Mouse (Mus musculus) cerebellum, postnatal 4 days (tissue): ENCODE measurements around the gene Pola2.

Experiments
- DNase-seq, 2 experiments: peaks; one replicate each; pipeline ENCODE4 v3.0.0; 2022; ENCODE audit warnings: low spot score in 2 of 2, mixed read lengths in 1 of 2

Gene Pola2

DNA sequence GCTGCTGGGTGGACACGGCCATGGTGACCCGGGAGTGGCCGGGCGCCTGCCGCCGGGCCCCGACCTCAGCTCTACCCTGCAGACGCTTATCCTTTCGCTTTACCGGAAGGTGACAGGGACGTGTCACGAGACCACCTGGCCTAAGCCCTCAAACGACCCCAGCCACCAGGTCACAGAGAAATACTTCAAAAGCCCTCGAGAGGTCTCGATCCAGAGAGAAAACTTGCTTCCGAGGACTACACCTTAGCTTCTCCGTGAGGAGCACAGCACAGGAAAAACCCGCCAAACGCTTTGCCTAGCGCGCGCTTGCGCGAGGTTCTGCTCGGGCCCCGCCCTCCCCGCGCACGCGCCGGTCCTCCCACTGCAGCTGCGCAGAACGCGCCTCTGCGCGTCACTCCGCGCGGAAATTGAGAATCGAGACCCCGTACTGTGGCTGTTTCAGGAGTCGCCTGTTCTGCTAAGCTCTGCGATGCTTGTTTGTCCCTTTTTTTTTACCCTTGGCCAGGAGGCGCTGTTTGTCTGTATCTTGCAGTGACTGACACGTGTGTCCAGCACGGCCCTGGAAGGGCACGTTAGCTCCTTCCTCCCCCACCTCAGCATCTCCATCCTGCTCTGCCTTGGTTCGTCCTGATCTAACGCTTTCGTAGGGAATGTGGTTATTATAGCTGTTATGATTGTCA, at the start of gene Pola2:
Gene Pola2, minus strand, starts transcription at position 320 of the 680 bp plus-strand sequence.
- peak; percentile 78 to 88 for DNase-seq

DNA sequence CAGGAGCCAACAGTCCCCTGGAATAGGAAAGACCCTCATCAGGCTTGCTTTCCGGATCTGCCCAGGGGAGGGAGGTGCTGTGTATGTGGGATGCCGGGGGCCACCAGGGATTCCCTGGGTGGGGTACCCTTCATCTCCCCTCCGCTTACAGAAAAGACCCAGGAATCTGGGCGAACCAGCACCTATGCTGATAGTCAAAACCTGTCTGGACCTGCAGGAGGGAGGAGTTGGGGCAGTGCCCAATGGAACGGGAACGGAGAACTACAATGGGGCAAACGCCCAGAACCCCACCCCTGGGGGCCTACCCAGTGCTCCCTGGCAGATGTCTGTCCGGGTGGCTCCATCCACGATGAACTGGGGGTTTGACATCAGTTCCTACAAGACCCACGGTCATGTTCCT, 49.7 kb upstream of the Pola2 start:
- no peak for DNase-seq

DNA sequence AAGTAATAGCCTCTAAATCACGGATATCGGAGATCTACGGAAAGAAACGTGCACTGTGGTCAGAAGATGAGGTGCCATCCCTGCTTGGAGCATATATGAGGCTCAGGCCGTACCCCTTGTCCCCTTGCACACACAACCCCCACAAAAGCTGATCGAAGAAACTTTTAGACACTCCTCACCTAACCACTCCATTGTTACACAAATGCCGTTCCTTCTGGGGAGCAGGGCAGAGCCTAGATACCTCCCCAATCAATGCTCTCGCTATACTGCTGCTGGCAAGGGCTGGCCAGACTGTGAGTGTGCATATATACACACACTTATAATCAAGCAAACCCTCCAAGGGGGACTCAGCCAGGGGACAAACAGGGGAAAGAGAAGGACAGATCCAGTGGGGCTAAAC, 45.1 kb upstream of the Pola2 start:
- DNase-seq: no peak

DNA sequence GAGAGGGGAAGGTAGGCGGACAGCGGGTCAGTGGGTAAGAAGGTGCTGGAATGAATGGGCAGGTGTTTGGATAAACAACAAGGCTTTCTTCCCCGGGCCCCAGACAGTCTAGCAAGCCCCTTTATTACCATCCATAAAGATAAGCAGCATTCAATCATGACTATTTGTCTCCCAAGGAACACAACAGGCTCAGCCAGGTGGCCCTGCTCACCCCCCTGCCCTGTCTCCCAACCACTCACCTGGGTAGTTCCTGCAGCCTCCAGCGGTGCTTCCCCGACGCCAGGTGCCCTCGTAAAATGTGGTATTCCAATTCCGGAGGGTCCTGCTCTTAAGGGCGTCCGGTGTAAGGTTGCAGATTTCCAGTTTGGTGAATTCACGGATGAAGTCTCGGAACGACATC, 43.0 kb upstream of the Pola2 start:
- DNase-seq: no peak

DNA sequence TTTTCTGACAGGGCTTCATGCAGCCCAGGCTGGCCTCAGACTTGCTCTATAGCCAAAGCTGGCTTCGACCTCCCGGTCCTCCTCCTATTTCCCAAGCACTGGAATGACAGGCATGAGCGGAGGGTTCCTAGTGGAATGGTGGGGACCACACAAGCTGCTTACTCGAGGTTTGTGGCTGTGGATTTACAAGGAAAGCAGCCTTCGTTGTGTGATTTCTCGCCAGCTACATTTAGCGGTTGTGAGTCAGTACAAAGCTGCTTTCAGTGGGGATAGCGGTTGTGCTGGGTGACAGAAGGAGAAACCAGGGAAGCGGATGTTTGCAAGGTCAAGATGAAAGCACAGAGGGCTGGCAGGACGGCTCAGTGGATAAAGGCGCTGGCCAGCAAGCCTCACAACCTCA, 41.5 kb upstream of the Pola2 start:
- no peak for DNase-seq

DNA sequence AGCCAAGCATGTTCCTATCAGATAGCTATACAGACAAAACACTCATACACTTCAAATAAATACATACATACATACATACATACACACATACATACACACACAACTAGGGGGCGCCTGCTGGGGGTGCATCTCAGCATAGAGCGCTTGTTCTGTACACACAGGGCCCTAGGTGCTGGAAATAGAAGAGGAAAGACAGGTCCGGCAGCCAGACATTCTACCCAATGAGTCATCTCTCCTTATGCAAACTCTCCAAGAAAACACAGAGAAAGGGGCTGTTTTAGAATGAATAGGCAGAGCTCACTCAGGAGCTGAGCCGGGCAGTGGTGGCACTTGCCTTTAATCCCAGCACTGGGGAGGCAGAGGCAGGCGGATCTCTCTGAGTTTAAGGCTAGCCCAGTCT, 36.0 kb upstream of the Pola2 start:
- no peak for DNase-seq

DNA sequence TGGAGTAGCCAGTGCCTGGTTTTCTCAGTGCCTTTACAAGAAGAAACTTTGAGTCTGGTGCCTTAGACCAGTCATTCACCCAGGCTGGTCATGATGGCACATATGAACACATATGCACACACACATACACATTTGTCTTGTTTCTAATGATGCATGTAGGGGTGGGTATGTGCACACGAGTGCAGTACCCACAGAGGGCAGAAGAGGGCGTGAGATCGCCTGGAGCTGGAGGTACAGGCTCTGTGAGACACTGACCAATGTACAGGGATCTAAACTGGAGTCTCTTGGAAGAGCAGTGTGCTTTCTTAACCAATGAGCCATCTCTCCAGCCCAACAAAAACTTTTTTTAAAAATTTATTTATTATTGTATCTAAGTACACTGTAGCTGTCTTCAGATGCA, 34.2 kb upstream of the Pola2 start:
- no peak for DNase-seq

DNA sequence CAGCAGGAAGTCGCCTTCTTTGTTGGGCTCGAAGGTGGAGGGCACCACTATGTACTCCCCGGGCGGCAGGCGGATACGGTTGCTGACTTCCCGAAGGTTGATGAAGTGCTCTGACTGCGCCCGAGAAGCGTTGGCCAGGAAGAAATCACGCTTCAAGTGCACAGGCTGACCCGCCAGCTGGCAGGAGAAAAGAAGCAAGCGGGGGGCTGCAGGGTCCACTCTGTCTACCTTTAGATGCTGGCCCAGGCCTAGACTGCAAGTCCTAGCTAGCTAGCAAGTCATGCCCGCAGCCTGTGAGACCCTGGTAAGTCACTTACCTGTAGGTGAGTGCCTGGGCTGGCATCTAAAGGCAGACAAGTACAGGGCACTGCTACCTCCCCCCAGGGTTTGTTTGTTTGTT, 30.7 kb upstream of the Pola2 start:
- DNase-seq: no peak

DNA sequence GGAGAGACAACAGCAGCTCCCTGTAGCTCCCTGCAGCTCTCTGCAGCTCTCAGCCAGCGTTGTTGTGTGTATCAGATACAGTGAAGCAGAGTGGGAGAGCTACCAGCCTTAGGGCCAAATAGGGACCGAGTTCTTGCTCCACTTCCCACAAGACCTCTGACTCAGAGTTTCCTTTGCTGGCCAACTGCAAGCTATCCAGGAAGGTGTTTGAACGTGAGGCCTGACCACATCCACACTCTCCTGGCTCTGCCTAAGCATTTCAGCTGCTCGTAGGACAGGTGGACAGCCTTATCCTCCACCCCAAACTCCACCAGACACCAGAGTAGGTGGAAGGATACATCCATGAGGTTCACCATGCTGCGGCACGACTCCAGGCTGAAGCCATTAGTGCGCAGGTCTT, 28.0 kb upstream of the Pola2 start:
- DNase-seq: no peak

DNA sequence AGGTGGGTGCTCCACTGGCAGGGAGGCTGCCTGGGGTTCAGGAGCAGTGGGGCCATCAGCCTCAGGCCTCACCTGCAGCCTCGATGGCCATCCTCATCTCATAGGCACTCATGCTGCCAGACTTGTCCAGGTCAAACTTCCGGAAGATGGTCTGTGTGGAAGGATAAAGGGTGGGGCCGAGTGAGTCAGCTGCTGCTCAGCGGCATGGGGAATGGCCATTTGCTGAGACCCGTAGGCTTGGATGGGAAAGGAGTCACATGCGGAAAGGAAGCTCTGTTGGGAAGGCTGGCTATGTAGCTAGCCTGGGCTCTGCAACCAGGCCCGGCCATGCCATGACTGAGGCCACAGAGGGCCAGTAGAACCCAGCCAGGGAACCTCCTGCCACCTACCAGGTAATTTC, 27.5 kb upstream of the Pola2 start:
- no peak for DNase-seq

DNA sequence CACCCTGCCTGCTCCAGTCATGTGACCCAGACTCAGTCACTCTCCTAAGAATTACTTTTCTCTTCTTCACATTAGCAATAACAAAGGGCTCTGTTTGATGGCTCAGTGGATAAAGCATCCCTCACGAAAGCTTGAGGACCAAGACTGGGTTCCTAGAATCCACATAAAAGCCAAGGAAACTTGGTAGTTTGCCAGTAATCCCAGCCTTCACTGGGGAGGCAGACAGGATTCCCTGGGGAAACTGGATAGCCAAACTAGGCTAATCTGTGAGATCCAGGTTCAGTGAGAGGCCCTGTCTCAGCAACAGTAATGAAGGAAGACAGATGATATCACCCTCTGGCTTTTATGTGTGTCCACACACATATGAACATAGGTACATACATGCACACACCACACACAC, 26.9 kb upstream of the Pola2 start:
- no peak for DNase-seq

DNA sequence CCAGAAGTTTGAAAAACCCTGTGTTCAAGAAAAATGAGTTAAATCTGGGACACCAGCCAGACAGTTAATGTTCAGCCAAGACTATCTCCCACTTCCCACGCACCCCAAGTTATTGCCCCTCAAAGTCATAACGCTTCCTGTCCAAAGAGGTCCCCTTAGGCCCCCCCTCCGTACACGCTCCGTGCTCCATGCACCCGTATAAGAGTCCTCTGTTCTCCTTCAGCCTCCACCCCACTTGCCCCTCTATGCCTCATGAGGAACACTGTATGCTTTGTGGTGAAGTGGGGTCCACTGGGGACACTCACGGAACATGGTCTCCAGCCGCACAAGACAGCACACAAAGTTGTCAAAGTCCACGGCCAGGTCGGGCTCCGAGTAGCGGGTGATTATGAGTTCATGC, 26.0 kb upstream of the Pola2 start:
- no peak for DNase-seq

DNA sequence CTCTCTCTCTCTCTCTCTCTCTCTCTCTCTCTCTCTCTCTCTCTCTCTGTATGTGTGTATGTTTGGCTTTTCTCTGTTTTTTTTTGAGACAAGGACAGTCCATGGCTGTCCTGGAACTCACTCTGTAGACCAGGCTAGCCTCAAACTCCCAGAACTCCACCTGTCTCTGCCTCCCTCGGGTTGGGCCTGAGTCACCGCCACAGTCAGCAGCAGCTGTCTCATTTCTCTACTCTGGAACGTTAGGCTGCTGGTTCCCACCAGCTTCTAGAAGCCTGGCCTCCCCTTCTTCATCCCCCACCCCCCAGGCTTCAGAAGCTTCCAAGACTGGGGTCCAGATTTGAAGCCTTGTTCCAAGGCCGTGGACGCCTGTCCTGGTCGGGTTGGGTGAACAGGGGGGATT, 25.6 kb upstream of the Pola2 start:
- no peak for DNase-seq

DNA sequence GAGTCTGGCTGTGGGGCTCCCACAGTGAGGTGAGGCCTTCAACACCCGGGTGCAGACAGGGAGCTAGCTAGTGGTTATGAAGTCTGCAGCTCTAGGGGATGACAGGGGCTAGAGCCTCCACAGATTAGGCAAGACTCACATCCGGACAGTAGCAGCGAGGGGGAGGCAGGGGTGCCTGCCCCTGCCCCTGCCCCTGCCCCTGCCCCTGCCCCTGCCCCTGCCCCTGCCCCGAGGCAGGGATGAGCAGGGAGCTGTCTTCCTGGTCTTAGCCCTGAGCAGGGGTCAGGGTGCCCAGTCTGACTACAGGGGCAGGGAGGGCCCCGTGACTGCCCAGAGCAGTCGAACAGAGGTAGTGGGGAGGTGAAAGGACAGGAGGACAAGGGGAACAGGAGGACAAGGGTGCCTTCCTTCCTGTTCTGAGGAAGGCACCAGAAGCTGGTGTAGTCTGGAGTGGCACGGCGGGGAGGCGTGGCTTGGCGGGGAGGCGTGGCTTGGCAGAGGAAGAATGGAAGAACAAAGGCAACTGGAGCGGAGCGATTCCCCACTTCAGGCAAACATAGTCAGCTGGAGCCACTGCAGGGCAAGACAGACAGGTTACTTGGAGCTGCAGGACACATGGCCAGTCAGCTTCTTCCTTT, 24.9 kb upstream of the Pola2 start:
- peak; percentile 49 to 75 for DNase-seq

DNA sequence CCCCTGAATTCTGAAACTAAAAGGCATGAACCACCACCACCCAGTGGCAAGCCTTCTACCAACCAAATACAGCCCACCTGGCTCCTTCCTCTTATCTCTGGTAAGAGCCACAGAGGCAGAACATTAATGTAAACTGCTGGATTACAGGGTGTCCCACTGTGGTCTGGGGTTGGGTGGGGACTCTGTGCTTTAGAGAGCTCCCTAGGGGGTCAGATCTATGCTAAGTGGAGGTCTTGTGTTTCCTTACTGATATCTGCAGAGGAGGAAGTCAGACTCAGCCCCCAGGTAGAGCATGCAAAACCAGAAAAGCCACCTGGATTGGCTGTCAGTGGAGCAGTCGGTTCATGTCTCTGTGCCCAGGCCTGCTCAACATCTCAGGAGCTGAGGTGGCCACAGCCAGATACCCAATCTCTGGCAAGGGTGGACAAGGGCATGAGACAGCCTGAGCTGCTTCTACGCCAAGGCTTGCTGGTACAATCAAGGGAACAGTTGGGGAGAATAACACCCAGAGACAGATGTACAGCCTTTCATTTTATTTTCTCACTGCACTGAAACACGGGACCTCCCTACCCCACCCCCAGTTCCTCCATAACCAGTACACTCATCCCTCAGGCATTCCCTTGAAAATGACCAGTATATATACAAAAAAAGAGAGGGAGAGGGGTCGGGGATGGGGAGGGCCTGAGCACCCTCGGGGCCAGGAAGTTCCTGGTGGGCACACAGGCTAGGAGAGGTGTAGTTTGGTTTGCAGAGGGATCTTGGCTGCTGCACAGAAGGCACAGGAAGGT, 24.2 kb upstream of the Pola2 start:
- DNase-seq: no peak

DNA sequence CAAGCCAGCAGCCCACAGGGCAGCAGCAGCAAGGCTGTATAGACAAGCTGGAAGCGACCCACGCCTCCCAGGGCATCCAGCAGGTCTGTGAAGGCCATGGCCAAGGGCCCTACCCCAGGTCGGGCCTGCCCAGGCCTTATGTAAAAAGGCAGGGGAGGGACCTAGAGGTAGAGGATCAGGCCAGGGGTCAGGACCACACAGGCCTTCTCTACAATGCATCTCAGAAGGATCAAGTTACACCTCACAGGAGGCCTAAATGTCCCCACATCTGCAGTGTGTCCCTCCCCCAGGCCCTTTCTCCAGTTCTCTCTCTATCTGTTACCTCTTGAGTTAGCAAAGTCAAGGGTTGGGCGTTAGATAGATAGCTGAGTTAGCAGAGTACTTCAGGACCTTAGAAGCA, 22.0 kb upstream of the Pola2 start, which contains the start of gene Slc22a20:
Gene Slc22a20, minus strand, starts transcription at position 101 of the 400 bp plus-strand sequence.
- no peak for DNase-seq

DNA sequence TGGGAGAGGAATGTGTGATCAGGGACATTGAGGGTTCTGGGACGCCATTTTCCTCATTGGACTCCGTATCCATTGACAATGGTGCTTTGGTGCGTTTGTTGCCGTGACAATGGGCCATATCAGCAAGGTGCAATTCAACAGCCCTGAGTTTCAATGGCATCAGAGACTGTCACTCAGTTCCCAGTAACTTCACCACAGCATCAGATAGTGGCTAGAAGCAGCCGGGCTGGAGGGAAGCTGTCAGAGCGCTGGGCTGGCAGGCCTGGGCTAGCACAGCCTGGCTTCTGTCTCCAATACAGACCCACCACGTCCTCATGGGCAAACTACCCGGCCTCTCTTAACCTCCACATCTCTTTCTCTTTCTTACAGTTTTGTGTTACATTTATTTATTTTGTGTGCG, 16.5 kb upstream of the Pola2 start:
- DNase-seq: no peak

DNA sequence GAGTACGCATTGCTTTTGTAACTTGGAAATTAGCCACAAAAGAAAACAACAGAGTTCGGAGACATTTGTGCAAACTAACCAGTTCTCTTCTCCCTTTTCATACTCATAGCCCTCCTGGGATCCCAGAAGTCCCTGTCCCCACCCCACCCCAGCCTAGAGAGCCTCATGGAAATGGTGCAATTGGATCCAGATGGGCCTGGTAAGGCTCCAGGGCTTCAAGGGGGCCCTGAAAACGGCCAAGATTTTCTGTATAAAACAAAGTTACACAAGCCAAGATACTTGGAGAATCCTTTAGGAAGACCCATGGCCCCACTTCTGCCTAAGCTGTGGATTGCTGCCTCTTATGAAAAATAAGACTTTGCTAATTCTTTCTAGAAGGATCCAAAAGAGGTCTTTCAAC, 13.7 kb upstream of the Pola2 start:
- DNase-seq: peak in 1 of 2 experiments; percentile 19

DNA sequence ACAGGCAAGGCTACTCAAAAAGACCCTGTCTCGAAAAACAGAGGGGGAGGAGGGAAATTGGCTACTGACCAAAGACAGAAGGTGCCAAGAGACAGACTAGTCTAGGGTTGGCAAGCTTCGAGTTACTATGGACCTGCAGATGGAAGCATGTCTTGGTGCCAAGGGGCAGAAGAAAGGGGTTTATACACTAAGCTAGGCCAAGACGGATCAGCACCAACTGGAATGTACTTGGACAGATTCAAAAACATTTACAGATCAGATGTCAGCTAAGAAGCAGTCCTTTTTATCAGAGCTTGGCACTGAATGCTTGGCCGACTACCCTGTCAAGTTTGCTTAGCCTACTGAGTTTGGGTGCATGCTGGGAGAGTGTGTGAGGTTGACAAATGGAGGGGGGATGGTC, 11.7 kb upstream of the Pola2 start:
- DNase-seq: peak in 1 of 2 experiments; percentile 87

DNA sequence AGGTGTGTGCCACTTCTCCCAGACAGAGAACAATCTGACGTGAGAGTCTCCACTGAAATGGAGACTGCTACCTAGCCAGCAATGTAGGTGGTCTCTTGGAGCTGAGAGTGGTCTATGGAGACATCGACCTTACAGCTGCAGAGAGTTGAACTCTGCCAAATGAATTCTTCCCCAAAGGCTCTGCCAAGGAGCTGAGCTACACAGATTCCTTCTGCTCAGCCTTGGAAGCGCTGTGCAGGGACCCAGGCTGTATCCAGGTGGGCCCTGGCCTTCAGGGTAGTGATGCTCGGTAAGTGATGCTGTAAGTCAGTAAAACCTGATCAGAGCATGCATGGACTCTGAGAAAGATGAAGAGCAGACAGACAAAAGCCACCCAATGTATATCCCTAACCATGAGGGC, 11.1 kb upstream of the Pola2 start:
- DNase-seq: peak in 1 of 2 experiments; percentile 28

DNA sequence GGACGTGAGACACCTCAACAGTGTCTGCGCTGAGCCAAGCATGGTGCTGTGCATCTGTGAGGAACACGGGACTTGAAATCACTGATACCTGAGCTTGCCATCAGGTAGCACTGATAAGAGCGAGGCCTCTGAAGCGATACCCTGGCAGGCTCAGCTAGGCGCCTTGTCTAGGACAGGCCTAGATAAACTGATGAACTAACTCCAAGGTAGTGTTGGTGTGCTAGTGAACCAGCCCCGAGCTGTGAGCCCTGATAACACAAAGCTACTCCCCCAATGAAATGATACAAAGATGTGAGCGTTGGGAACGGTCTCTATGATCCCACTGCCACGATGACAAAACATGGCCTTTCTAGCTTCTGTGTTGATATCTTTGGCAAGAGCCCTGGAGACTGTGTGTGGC, 3.7 kb upstream of the Pola2 start:
- no peak for DNase-seq

DNA sequence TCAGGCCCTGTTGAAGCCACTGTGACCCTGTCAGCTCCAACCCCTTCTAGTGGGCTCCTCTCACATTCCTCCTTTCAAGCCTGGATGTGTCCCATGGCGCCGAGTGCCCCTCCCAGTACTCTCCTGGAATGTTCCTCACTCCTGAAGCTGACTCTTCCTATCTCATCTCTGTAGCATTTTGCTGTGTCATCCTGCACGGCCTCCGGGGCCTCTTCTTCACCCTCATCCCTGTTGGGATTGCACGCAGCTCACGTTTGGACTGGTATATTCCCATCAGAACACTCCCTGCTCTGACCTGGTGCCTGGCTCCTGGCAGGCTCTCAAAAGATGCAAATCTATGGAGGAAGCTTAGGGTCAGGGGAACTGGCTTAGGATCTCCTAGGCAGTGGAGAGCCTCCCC, 2.8 kb upstream of the Pola2 start:
- DNase-seq: no peak

DNA sequence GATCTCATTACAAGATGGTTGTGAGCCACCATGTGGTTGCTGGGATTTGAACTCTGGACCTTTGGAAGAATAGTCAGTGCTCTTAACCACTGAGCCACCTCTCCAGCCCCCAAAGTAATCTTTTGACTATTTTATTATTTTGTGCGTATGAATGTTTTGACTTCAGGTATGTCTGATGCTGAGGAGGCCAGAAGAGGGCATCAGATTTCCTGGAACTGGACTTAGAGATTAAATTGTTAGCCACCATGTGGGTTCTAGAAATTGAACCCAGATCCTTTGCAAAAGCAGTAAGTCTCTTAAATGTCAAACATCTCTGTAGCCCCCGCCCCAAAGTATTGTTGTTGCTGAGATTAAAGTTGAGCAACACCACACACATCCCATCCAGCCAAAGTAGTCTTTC, 1.9 kb upstream of the Pola2 start:
- DNase-seq: no peak
